Mouse (Mus musculus) monocyte, adult 2 months (primary cell): ENCODE measurements around the gene Prelid1.

Source experiments
- DNase-seq, 2 experiments: peaks; one replicate each; pipeline ENCODE4 v3.0.0; 2022; ENCODE audit warnings: low spot score in 2 of 2, low read depth in 1 of 2

The Prelid1 gene

DNA sequence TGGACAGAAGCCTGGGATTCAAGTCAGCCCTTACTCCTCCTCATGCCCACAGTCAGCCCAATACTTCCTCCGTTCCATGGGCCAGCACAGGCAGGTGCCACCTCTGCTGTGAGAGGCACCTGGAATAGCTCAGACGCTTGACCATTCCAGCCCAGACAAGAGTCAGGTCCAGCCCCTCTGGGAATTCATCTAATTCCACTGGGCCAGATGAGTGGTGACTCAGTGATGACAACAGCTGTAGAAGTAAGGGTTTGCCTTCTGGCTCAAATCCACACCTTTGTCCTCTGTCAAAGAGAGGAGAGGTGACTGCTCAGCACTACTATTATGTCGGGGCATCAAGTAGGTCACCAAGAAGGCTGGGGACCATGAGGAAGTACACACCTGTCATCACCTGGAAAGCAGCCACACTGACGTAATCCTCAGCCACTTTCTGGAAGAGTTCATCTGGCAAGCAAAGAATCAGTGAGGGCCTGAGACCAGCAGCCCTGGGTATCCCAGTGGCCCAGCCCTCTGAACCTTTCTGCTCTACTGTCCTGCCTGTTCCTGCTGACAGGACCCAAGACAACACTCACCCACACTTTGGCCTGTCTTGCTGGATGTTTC is at the start of gene Prelid1:
TSS of gene Prelid1 (plus strand) at position 570 of the 603 bp plus-strand sequence.
- no peak for DNase-seq

DNA sequence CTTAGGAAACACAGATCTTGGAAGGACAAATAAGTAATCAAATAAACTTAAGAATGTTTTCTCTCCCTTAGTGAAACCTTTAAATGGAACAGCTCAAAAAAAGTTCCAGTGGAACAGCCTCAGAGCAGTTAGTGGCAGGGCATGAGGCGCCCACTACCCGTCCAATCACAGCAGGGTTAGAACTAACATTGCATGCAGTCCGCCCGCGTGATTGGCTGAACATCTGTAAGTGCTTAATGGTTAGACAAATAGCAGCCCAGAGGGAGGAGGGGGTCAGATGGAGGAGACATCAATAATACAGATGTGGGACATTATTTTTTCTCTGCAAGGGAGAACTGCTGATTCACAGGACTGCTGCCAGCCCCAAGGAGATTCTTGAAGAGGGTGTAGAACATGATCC is 43.1 kb upstream of the Prelid1 start:
- no peak for DNase-seq

DNA sequence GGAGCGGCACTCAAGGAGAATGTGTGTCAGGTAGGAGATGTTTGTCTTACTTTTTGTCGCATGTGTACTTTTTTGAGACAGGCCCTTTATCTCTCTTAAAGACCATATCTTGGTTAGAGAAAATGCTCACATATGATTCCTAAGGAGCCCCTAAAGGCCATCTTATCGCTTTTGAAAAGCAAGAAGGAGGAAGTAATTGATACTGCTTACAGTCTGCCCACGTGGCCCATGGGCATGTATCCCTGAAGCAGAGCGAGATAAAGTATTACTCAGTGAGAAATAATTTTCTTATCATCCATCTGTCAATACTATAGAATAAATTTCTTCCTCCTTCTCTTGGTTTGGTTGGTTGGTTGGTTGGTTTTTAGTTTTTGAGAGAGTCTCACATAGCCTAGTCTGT is 42.7 kb upstream of the Prelid1 start:
- no peak for DNase-seq

DNA sequence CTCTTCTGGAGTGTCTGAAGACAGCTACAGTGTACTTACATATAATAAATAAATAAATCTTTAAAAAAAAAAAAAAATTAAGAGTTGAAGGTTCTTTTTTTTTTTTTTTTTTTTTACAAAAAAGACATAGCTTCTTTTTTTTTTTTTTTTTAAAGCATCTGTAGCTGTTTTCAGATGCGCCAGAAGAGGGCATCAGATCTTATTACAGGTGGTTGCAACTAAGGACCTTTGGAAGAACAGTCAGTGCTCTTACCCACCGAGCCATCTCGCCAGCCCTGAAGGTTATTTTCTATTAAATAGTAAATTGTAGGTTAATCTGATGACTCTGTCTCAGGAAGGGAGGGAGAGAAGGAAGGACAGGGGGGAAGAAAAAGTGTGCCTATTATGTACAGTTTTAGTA is 31.4 kb upstream of the Prelid1 start:
- DNase-seq: no peak

DNA sequence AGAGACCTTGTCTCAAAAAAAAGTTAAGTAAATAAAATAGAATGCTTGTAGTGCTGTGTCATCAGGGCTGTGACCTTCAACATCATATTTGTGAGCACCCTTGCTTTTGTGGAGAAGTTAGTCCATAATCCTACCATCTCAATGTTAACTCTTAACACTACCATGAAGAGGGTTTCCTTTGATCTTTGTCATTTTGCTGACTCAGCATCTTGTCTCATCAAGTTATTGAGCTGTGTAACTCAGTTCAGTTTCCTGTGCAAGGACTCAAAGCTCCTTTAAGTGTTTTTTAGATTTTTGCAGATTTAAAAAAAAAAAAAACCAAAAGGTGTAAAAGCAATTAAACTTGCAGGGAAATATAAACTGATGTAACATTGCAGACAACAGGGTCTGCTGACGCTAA is 23.5 kb upstream of the Prelid1 start:
- no peak for DNase-seq

DNA sequence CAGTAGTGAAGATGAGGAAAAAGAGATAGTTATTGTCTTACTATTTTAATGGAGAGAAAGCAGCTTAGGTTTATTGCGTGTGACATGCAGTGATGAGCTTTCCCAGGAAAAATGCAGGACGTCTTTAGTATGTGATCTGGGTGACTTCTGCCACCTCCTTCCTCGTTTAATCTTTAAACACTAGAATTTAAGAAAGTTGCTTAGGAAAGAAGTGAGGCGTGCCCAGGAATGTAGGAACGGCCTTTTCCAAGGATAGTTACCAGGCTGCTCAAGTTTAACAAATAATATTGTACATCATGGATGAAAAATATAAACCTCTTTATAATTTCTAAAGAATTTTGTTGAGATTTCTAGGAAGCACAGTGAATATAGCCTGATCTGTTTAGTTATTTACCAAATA is 19.4 kb upstream of the Prelid1 start:
- no peak for DNase-seq

DNA sequence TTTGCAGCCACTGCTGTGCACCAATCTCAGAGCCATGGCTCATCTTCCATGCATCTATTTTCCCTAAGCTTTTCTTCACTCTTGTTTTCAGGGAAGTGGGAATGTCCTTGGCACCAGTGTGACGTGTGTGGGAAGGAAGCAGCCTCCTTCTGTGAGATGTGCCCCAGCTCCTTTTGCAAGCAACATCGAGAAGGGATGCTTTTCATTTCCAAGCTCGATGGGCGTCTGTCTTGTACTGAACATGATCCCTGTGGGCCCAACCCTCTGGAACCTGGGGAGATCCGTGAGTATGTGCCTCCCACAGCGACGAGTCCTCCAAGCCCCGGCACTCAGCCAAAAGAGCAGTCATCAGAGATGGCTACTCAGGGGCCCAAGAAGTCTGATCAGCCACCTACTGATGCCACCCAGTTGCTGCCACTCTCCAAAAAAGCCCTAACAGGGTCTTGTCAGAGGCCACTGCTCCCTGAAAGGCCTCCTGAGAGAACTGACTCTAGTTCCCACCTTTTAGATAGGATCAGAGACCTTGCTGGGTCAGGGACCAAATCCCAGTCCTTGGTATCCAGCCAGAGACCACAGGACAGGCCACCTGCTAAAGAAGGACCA is 8.2 kb upstream of the Prelid1 start:
- DNase-seq: no peak

DNA sequence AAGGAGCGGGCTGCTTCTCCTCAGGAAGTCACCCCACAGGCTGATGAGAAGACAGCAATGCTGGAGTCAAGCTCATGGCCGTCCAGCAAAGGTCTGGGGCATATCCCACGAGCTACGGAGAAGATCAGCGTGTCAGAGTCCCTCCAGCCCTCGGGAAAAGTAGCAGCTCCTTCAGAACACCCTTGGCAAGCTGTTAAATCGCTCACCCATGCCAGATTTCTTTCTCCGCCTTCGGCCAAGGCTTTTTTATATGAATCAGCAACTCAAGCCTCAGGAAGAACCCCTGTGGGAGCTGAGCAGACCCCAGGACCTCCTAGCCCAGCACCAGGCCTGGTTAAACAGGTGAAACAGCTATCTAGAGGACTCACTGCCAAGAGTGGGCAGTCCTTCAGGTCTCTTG is 7.2 kb upstream of the Prelid1 start:
- no peak for DNase-seq

DNA sequence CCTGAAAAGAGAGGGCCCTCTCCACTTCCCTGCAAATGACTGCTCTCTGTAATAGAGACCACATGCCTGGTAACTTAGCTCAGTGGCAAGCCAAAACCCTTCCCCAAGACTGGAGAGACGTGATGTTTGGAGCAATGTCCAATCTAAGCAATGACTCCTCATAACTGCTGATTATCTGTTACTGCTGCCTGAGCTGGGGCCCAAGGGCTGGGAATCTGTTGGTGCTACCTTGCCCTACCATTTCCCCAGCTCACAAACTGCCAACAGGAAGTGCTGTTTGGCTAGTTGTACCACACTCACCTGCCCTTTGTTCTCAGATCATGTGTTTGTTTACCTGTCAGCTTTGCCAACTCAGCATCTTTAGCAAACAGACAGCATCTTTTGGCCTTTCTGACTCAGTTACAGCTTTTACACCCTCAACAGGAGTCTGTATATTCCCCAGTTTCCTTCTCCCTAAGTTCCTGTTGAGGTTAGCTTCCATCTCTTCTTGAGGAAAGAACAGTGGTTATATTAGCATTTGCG is 5.3 kb upstream of the Prelid1 start:
- DNase-seq: no peak

DNA sequence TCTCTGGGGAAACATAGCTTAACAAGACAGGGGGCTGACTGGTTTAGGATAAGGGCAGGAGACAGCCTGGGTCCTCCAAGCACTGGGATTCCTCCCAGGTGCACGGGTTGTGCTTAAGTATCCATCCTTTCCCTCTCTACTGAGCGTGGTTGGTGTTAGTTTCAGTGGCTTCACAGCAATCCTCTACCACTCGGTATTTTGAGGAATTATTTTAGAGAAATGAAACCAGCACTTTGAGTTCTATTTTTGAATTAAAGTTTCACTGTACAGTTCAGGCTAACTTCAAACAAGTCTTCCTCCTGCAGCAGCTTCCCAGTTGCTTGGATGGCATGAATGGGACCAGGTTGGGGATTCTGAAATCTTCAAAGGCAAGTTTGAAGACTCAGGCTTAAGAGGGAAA is 1.9 kb upstream of the Prelid1 start:
- DNase-seq: peak in 1 of 2 experiments; percentile 45

DNA sequence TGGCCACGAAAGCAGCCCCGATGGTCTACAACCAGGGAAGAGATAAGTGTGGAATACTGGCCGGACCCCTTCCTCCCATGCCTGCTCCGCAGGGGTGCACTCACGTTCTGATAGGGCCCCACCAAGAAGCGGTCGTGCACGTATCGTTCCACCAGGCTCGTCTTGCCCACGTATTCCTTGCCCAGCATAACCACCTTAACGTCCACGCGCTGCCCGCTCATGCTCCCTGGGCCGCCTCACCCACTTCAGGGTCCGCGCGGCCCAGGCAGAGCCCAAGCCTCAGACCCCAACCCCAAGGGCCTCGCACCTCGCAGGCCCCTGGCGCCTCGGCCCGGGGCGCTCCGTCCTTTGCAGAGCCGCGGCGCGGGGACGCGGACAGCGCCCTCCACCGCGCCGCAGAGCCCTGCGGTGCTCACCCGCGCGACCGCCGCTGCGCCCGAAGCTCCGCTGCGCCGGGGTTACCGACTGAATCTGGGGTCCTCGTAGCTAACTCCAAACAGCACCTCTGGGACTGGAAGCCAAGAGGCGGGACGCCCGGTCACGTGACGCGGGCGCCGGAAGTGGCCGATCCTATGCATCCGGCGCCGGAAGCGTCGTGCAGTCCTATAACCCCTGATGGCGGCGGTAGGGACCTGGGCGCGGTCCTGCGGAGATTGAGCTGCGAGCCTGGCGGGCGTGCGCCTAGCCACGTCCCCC is 1.3 kb downstream of the Prelid1 start, which contains the start of gene Rab24:
TSS of gene Rab24 (minus strand) at position 513 of the 696 bp plus-strand sequence.
- peak; percentile 40 to 65 for DNase-seq

DNA sequence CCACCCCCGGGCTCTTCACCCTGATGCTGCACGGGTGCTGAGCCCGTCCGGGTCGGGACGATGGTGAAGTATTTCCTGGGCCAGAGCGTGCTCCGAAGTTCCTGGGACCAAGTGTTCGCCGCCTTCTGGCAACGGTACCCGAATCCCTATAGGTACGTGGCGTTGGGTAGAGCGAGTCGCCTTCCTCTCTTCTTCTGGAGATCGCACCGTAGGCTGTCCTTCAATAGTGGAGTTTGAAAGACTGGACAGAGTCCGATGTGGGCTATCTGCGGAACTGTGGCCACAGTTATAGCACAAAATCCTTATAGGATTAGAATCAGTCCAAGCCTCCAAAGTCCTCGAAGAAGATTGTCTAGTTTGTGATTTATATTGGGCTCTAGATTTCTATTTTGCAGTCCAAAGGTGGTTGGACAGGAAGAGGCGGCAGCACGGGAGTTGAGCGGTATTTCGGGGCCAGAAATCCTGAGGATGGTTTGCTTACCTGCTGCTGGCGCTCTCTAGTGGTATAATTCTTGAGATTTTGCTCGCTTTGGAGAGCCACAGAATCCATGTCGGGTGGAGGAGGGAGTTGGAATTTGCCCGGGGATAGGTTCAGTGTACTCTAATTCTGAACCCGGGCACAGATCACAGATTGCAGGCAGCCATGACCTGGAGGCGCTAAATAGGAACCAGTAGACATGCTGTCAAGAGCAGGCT is 2.0 kb downstream of the Prelid1 start:
- DNase-seq: no peak

DNA sequence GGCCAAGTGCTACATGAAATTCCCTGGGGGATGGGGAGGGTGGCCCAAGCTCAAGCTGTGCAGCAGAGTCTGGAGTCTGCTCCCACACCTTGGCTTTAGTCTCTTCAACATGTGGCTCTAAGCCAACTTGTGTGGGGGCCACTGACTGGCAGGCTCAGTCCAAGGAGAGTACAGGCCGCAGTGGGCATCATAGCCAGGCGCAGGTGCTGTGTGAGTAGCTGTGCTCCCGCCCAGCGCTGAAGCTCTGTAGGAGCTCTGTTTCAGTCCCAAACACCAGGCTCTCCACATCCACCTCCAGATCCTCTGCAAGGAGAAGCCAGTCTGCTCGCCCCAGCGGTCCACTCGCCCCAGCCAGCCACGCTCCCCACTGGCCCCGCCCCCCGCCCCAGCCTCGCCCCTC is 5.3 kb downstream of the Prelid1 start:
- DNase-seq: no peak

DNA sequence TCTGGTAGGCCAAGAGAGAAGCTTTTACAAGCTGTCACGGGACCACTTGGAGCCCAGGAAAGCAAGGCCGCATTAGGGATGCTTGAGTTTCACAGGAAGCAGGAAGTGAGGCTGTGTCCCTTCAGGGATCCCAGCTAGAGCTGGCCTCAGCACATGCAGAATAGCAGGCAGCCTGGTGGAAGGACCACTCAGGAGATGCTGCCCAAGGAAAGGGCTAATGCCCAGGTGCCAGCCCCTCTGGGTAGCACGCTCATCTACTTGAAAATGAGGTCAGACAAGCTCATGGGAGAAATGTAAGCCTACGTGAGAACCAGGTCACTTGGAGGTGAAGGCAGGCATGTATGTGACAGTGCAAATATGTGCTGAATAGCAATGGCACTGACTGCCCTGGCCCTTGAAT is 6.9 kb downstream of the Prelid1 start:
- no peak for DNase-seq

DNA sequence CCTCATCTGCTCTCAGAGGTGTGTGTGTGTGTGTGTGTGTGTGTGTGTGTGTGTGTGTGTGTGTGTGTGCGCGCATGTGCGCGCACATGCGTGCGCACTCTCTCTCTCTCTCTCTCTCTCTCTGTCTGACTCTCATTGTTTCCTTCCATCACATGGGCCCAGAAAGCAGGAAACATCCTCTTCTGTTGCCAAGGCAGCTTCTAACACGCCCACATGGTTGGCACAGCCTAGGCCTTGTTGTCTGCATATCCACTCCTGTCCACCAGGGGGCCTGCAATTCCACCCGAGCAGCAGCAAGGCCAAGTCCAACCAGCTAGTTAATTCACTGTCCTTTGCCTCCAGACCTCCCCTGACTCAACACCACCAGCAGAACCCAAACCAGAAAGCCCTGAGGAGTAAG is 7.3 kb downstream of the Prelid1 start:
- peak; percentile 74 to 80 for DNase-seq

DNA sequence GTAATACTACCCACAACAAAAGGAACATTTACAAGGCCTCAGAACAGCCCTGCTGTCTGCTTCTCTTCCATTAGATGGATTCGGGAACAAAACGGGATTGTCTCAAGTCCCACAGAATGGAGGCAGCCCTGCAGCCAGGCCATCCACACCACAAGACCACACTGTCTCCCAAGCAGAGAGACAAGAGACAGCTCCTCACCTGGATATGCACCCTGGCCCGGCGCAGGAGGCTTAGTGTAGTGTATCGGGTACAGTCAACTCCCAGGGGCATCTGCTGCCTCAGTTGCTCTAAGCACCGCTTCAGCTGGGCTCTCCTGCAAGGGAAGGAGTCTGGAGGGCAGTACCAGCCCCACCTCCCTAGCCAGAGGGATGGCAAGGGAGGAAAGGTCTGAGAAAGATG is 7.9 kb downstream of the Prelid1 start:
- no peak for DNase-seq

DNA sequence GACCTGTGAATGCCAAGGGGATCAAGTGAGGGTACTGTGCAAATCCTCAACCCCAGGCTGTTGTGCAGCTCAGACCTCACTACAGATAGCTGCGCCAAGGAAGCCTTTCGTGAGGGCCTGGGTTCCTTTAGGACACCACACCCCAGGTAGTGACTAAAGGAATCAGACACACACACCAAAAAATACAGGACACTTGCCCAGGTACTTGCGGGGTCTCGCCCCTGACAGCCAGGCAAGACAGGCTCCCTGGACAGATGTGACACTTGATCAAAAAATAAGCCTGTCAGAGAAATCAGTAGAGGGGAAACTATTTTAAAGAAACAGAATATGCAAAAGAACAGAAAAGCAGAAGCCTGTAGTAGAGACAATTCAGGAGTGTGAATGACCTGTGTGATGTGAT is 8.3 kb downstream of the Prelid1 start:
- no peak for DNase-seq

DNA sequence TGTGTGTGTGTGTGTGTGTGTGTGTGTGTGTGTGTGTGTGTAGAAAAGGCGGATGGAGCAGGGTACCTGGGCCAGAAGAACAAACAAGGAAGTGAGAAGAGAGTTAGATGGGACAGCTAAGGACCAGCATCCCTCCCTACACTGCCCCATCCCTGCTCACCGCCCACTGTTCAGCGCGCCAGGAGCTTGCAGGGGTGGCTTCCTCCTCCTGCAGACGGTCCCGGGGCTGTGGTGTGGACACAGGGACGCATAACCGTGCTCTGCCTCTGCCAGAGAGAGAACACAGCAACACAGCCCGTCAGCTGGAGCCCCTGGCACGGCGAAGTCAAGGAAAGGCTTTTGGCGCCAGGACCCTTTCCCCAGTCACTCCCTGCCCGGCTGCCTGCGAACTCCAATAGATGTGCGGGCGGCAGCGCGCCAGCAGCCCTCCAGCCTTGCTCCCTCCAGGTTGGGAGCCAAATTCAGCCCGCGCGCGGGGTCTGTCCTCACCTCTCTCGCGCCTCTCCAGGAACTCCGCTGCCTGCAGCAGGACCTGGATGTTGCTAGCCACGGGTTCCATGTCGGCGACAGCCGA is 8.9 kb downstream of the Prelid1 start:
- DNase-seq: no peak

DNA sequence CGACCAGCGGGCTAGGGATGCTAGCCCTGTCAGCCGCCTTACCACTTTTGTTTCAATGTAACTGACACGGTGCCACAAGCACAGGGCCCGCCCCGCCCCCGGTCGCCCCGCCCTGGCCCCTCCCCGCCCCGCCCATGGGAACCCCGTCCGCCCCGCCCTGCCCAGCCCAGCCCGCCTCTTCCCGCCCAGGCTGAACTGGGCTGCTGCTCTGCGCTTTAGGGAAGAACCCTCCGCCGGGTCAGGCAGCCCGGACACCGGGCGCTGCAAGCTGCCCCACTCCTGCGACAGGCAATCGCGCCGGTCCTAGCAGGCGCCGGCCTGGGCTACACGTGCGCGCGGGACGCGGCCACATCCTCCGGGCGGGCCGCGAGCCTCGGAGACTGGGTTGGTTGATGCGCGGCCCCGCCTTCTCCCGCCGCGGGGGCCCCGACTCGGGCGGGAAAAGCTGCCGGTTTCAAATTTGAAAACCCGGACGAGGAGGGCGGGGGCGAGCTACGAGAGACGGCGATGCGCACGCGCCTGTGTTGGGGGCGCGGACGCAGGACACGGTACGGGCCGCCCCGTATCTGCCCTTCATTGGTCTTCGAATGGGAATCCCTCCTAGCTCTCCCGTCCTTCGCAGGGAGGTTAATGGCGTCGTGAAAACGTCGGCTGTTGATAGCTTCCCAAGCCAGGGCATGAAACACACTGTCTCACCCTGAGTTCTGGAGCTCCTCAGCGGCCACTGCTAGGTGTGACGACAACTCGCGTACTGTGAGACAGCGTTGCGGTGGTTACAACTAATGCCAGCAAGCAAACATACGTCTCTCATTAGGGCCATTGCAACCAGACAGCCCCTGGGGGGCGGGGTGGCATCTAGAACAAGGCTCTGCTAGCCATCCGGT is 9.6 kb downstream of the Prelid1 start, which contains the start of gene Mxd3:
TSS of gene Mxd3 (minus strand) at position 141 of the 884 bp plus-strand sequence.
- DNase-seq: peak; percentile 71 to 73
